Mouse (Mus musculus) midbrain, postnatal 0 days (tissue): ENCODE data around the gene Melk. TPM values are rescaled to one million over a fixed set of nuclear protein-coding genes. Genes with fewer than 3 reads are reported as not detected.

Experiments used
- ATAC-seq: fragments of 200-750 bp; cut with Nextera tagmentation; 2 replicates; pipeline ENCODE4 v1.8.0; 2017; ENCODE audit warnings: moderate number of reproducible peaks, mild to moderate bottlenecking, moderate TSS enrichment, moderate library complexity; ENCODE audit not compliant: low FRiP score
- DNase-seq: peaks from one replicate; pipeline ENCODE4 v3.0.0-alpha.2; 2015; ENCODE audit warnings: low spot score
- H3K27ac ChIP-seq: fragments of 300-500 bp; sonication (generic); 2 replicates; pipeline ENCODE4 v1.5.1; 2014; ENCODE audit warnings: low read depth, mild to moderate bottlenecking, low read length, mixed read lengths
- H3K27me3 ChIP-seq: fragments of 300-500 bp; sonication (generic); 2 replicates; pipeline ENCODE4 v1.6.1; 2014; ENCODE audit warnings: low read length, control low read depth, mixed read lengths; ENCODE audit not compliant: insufficient read depth
- H3K36me3 ChIP-seq: fragments of 300-500 bp; sonication (generic); 2 replicates; pipeline ENCODE4 v1.6.1; 2014; ENCODE audit warnings: low read length, control low read depth, mixed read lengths; ENCODE audit not compliant: insufficient read depth
- H3K4me1 ChIP-seq: fragments of 300-500 bp; sonication (generic); 2 replicates; pipeline ENCODE4 v1.6.1; 2014; ENCODE audit warnings: mild to moderate bottlenecking, control low read depth, antibody characterized with exemption, low read length, mixed read lengths; ENCODE audit not compliant: insufficient read depth
- H3K4me2 ChIP-seq: fragments of 300-500 bp; sonication (generic); 2 replicates; pipeline ENCODE4 v1.6.1; 2014; ENCODE audit warnings: low read depth, mild to moderate bottlenecking, low read length, mixed read lengths; ENCODE audit not compliant: poor library complexity, severe bottlenecking
- H3K4me3 ChIP-seq: fragments of 300-500 bp; sonication (generic); 2 replicates; pipeline ENCODE4 v1.5.1; 2014; ENCODE audit warnings: low read depth, mild to moderate bottlenecking, low read length, moderate library complexity
- H3K9ac ChIP-seq: fragments of 300-500 bp; sonication (generic); replicated peaks from 2 replicates; pipeline ENCODE4 v1.6.1; 2014; ENCODE audit warnings: mild to moderate bottlenecking, low read length, moderate library complexity, mixed read lengths; ENCODE audit not compliant: poor library complexity, severe bottlenecking
- H3K9me3 ChIP-seq: fragments of 300-500 bp; sonication (generic); 2 replicates; pipeline ENCODE4 v1.6.1; 2016; ENCODE audit warnings: low read length, control low read depth
- CTCF ChIP-seq: IDR thresholded peaks from 2 replicates; pipeline ENCODE4 v1.5.1; 2016; ENCODE audit warnings: antibody characterized with exemption, mild to moderate bottlenecking
- WGBS: fragments of 180-500 bp; shearing (Covaris S2); extraction: QIAGEN DNeasy Blood & Tissue Kit; methylation state at CpG from one replicate; pipeline ENCODE4 v1.1.7; 2014; 5-methylcytosine and 5-hydroxymethylcytosine counted together
- polyA plus RNA-seq: library from polyadenylated mRNA; unstranded; fragments of >200 nt; fragmentation: Nextera tagmentation; extraction: Ambion mirVana; gene quantifications from 2 replicates; pipeline ENCODE4 v1.2.1, GENCODE M21; 2015
- total RNA-seq: library from RNA; depleted of rRNA; stranded (reverse); fragments of >200 nt; gene quantifications from 2 replicates; pipeline ENCODE4 v1.2.3, GENCODE M21; 2014

Gene Melk
- total and polyA plus RNA-seq, 2 experiments from 2014 or later: 2.2 to 3.9 TPM

DNA sequence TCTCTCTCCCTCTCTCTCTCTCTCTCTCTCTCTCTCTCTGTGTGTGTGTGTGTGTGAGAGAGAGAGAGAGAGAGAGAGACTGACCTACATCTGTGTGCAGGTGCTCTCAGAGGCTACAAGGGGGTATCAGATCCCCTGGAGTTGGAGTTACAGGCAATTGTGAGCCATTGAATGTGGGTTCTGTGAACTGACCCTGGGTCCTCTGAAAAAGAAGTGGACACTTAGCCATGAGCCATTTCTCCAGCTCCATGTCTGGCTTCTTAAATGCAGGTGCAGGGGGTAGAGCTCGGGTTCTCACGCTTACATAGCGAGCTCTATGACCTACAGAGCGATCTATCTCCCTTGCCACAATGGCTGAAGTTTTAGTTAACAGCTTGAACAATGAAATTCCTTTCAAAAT, 41.5 kb upstream of the Melk start:
- Histone ChIP-seq H3K4me2 (no peak overlapping the region), H3K9me3 (no peaks in the 10 kb centered on the region), H3K9ac (no peak overlapping the region), H3K4me3 (no peak overlapping the region), H3K27me3 (no peaks in the 10 kb centered on the region), H3K36me3 (no peaks in the 10 kb centered on the region), H3K27ac (no peak overlapping the region), H3K4me1 (no peaks in the 10 kb centered on the region)
- no peak for DNase-seq
- 77% methylated on average over 4 of the region's 4 CpGs for WGBS
- TF ChIP-seq CTCF: no peak
- no peak for ATAC-seq

DNA sequence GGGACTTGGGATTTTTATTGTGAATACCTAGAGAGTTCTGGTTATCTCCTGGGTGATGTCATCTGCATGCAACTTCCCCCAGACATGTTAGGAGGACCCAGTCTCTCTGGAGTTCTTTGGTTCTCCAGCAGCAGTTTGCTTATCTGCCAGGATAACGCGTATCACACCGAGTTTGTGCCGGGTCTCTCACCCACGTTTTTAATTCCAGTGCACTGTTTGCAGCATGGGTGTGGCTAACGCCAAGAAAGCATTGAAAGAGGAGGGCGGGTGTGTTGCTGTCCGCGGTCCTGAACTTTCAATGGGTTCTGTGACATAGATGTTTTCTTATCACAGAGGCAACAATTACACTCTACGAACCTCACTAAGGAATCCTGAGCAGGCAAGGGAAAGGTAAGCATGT, 40.4 kb upstream of the Melk start:
- DNase-seq (peak; percentile 22), ATAC-seq (no peak)
- no peak overlapping the region for H3K4me2 ChIP-seq
- H3K9ac ChIP-seq: no peak overlapping the region
- no peak overlapping the region for H3K27ac ChIP-seq
- H3K27me3 ChIP-seq: no peaks in the 10 kb centered on the region
- 8% methylated on average over 10 of the region's 10 CpGs for WGBS
- no peak for TF ChIP-seq CTCF
- no peak overlapping the region for H3K4me3 ChIP-seq
- no peaks in the 10 kb centered on the region for H3K4me1 ChIP-seq
- H3K9me3 ChIP-seq: no peaks in the 10 kb centered on the region
- H3K36me3 ChIP-seq: no peaks in the 10 kb centered on the region

DNA sequence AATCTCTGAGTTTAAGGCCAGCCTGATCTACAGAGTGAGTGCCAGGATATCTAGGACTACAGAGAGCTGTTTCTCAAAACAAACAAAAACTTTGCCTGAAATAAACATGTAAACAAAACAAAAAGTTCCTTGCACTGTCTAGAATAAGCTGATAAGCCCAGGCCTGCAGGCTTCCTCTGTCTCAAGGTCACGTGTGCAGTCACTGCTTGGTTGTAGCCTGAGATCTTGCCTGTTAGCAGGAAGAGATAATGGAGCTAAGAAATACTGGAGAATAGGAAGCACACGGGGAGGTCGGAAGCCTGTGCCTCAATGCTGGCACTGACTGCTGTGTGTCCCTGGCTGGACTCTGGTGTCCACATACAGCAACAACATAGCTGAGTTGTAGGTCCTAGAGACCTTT, 35.2 kb upstream of the Melk start:
- Histone ChIP-seq H3K9me3 (no peaks in the 10 kb centered on the region), H3K4me3 (no peak overlapping the region), H3K27ac (no peak overlapping the region), H3K4me2 (no peak overlapping the region), H3K27me3 (no peaks in the 10 kb centered on the region), H3K4me1 (no peaks in the 10 kb centered on the region), H3K9ac (no peak overlapping the region), H3K36me3 (no peaks in the 10 kb centered on the region)
- ATAC-seq: no peak
- no peak for TF ChIP-seq CTCF
- WGBS: 83% methylated on average over 3 of the region's 3 CpGs
- no peak for DNase-seq

DNA sequence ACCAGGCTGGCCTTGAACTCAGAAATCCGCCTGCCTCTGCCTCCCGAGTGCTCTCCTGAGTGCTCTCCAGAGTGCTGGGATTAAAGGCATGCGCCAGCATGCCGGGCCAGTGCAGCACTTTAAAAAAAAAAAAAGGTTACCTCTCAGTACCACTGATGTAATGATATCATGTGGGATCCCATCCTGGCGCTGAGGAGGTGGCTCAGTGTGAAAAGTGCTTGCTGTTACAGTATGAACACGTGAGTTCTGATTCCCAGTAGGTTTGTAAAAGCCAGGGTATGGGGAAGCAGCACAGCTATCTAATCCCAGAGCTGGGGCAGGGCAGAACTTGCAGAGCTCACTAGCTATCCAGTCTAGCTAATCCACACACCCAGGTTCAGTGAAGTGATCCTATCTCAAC, 33.2 kb upstream of the Melk start:
- no peaks in the 10 kb centered on the region for H3K27me3 ChIP-seq
- no peak overlapping the region for H3K9ac ChIP-seq
- DNase-seq (no peak), ATAC-seq (no peak)
- H3K4me3 ChIP-seq: no peak overlapping the region
- H3K36me3 ChIP-seq: no peaks in the 10 kb centered on the region
- H3K27ac ChIP-seq: no peak overlapping the region
- H3K9me3 ChIP-seq: no peaks in the 10 kb centered on the region
- H3K4me1 ChIP-seq: no peaks in the 10 kb centered on the region
- TF ChIP-seq CTCF: no peak
- no peak overlapping the region for H3K4me2 ChIP-seq
- 86% methylated on average over 6 of the region's 6 CpGs for WGBS

DNA sequence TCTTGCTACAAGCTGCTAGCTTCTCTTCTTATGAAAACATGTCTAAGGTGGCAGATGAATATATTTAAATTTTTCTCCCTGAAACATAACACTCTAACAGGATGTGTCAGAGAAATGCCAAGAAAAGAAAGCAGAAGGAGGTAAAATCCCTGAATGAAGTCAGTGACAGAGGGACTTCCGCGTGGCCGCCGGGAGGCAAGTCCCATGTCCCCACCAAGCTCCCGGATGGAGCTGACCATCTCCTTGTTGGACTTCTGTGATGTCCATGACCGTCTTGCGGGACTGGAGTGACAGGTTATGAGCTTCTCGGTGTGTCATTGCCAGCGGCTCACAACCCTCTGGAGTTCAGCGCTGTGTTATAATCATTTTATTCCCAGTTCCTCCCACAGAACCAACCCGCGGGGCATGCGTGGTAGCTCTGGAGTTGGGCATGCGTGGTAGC, 31.3 kb upstream of the Melk start:
- TF ChIP-seq CTCF: no peak
- DNase-seq: no peak
- H3K4me1 ChIP-seq: no peaks in the 10 kb centered on the region
- no peaks in the 10 kb centered on the region for H3K27me3 ChIP-seq
- no peak for ATAC-seq
- no peaks in the 10 kb centered on the region for H3K36me3 ChIP-seq
- H3K9me3 ChIP-seq: no peaks in the 10 kb centered on the region
- no peak overlapping the region for H3K4me2 ChIP-seq
- no peak overlapping the region for H3K9ac ChIP-seq
- WGBS: 93% methylated on average over 14 of the region's 14 CpGs
- H3K27ac ChIP-seq: no peak overlapping the region
- H3K4me3 ChIP-seq: no peak overlapping the region

DNA sequence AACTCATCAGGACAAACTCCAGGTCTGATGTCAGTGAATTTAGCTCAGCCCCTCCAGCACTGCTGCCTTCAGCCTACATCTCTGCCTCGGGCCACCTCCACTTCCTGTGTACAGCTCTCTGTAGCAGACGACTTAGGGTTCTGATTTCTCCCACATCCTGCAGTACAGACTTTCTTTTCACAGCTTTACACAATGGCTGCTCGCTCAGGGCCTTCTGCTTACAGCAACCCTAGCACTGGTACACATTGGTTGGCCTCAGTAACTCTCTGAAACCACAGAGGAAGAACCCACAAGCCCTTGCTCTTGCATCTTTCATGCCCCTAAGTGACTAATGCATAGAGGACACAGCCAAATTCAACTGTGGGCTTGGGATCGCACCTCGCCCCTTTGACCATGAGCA, 29.5 kb upstream of the Melk start:
- no peak overlapping the region for H3K27ac ChIP-seq
- H3K36me3 ChIP-seq: no peaks in the 10 kb centered on the region
- no peaks in the 10 kb centered on the region for H3K9me3 ChIP-seq
- WGBS: 80% methylated on average over 5 of the region's 5 CpGs
- H3K4me2 ChIP-seq: no peak overlapping the region
- ATAC-seq (no peak), DNase-seq (no peak)
- H3K4me1 ChIP-seq: no peaks in the 10 kb centered on the region
- no peak overlapping the region for H3K9ac ChIP-seq
- TF ChIP-seq CTCF: no peak
- H3K27me3 ChIP-seq: no peaks in the 10 kb centered on the region
- no peak overlapping the region for H3K4me3 ChIP-seq
